Mouse (Mus musculus) lung, postnatal 0 days (tissue): ENCODE data around the gene Zfp995.

Experiments
- CTCF ChIP-seq: IDR thresholded peaks from 2 replicates; pipeline ENCODE4 v1.5.1; 2016; ENCODE audit warnings: antibody characterized with exemption, mild to moderate bottlenecking
- EP300 ChIP-seq: IDR thresholded peaks from 2 replicates; pipeline ENCODE4 v1.6.1; 2016; ENCODE audit warnings: antibody characterized with exemption, mild to moderate bottlenecking, control low read depth

GRCm38 (mm10) chr17:21871256-21871655 lies 38.5 kb downstream of the Zfp995 start:
- TF ChIP-seq EP300 = no peak
- no peak for TF ChIP-seq CTCF
